Mouse (Mus musculus): ENCODE measurements around the gene Gigyf1. TPM values are rescaled to one million over a fixed set of nuclear protein-coding genes. Genes with fewer than 3 reads are reported as not detected.

Gene Gigyf1
- polyA plus RNA-seq, 1 experiment from 2014 or later: 9.0 TPM

DNA sequence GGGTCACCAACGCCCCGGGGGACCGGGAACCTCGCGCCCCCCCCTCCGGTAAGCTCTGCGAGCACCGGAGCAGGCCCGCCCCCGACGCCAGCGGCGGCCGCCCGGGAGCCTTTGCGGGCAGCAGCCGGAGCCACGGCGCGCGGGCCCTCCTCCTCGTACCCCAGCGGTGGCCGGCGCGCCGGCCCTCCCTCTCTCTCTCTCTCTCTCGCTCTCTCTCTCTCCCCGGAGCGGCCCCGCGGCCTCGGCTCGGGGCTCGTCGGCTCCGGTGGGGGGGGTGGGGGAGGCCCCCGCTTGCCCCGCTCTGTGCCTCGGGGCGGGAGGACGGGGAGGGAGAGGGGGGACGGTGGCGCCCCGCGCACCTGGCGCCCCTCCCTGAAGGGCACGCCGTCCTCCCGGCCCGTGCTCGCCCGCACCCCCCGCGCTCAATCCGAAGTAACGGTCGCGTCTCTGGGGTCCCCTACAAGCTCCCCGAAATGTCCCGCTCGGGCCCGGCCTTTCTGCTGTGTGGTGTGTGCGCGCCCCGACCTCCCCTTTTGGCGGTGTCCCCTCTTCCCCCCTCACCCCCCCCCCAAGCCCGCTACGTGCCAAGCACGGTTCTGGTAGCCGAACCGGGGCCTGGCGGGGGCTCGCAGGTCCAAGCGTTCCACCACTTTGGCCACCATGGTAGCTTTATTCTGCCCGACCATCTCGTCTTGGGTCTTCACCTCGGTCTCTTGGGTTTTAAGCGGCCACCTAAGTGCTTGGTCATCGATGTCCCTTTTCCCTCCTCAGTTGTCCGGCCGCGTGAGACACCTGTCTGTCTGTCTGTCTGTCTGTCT is 7.6 kb upstream of the Gigyf1 start:
- DNase-seq (ENCODE audit: low spot score): peak; percentile 49
- ATAC-seq (replicated peaks; ENCODE audit: low FRiP score): peak; percentile 64
- H3K9me3 ChIP-seq (ENCODE audit: control insufficient read depth, low read length): no peaks in the 10 kb centered on the region
- 1% methylated on average over 63 of the region's 83 CpGs for WGBS
- H3K27ac ChIP-seq (ENCODE audit: low read depth, low read length): peak overlapping the region; percentile 85
- H3K27me3 ChIP-seq (replicated peaks; ENCODE audit: control insufficient read depth, insufficient read depth, low read length): no peaks in the 10 kb centered on the region
- peak overlapping the region; percentile 95 for H3K4me2 ChIP-seq
- H3K4me1 ChIP-seq (replicated peaks; ENCODE audit: control insufficient read depth, insufficient read depth, low read length): peaks cover 25% of the 10 kb centered on the region
- H3K9ac ChIP-seq (ENCODE audit: low read depth, low read length): peak overlapping the region; percentile 99
- H3K4me3 ChIP-seq (ENCODE audit: low read depth, low read length): peak overlapping the region; percentile 99
- no peaks in the 10 kb centered on the region for H3K36me3 ChIP-seq (ENCODE audit: control insufficient read depth, insufficient read depth, low read length)

DNA sequence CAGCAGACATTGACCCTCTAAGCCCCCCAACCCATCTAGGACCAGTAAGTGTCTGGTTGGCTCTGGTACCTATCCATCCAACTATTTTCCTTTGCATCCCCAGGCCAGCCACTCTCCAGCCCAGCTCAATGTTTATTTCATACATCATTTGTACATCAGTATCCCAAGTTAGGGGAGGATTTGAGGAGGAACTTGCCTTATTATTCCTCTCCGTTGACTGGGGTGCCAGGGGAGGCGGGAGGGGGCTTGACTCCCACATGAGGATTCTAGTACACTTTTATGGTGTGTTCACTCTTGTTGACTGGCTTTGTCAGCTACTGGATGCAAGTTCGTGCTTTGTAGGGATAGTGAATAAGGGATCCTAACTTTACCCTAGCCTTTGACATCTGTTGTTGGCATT is 6.6 kb upstream of the Gigyf1 start:
- Histone ChIP-seq H3K9ac (ENCODE audit: low read depth, low read length) (peak overlapping the region; percentile 99), H3K27ac (ENCODE audit: low read depth, low read length) (no peak overlapping the region), H3K36me3 (ENCODE audit: control insufficient read depth, insufficient read depth, low read length) (no peaks in the 10 kb centered on the region), H3K4me1 (replicated peaks; ENCODE audit: control insufficient read depth, insufficient read depth, low read length) (peaks cover 25% of the 10 kb centered on the region), H3K9me3 (ENCODE audit: control insufficient read depth, low read length) (no peaks in the 10 kb centered on the region), H3K4me2 (peak overlapping the region; percentile 95), H3K4me3 (ENCODE audit: low read depth, low read length) (peak overlapping the region; percentile 99), H3K27me3 (replicated peaks; ENCODE audit: control insufficient read depth, insufficient read depth, low read length) (no peaks in the 10 kb centered on the region)
- DNase-seq (ENCODE audit: low spot score) (no peak), ATAC-seq (replicated peaks; ENCODE audit: low FRiP score) (no peak)
- 75% methylated on average over 3 of the region's 3 CpGs for WGBS

DNA sequence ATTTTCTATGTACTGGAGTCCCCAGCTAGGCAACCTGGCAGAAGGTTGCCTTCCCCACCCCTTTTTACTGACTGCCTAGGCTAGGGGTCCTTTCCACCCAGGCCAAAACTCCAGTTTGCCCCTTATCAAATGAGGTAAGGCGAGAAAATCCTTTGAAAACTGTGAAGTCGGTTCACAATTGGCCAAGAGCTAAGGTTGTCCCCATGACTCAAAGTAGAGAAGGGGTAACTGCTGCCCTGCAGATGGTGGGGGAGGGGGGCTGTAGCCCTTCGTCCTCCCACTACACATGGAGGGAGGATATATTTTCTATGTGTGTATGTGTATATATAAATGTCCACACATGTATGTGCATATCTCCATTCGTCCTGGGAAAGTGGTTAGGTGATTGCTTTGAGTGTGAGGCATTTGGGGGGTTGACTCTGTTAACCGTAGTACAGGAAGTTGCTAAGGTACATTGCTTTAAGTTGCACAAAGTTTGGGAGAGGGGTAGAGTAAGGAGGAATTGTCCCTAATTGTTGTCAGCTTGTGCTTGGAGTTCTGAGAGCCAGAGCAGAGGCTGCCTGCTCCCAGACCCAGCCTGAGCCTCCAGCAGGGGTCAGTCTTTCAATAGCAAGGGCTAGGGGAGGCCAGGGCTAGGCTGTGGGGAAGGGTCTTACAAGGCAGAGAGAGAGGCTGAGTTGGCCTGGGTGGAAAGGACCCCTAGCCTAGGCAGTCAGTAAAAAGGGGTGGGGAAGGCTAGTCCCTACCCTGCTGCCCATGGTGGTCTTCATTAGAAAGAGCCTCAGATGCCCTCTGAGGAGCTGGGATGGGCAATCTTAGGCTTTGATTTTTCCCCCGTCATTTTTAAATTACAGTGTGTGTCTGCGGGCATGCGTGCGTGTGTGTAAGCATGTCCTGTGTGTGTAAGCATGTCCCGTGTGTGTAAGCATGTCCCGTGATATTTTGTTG is 5.2 kb upstream of the Gigyf1 start:
- no peaks in the 10 kb centered on the region for H3K36me3 ChIP-seq (ENCODE audit: control insufficient read depth, insufficient read depth, low read length)
- no peaks in the 10 kb centered on the region for H3K9me3 ChIP-seq (ENCODE audit: control insufficient read depth, low read length)
- no peaks in the 10 kb centered on the region for H3K27me3 ChIP-seq (replicated peaks; ENCODE audit: control insufficient read depth, insufficient read depth, low read length)
- no peak for DNase-seq (ENCODE audit: low spot score)
- peaks cover 25% of the 10 kb centered on the region for H3K4me1 ChIP-seq (replicated peaks; ENCODE audit: control insufficient read depth, insufficient read depth, low read length)
- no peak overlapping the region for H3K4me3 ChIP-seq (ENCODE audit: low read depth, low read length)
- H3K9ac ChIP-seq (ENCODE audit: low read depth, low read length): no peak overlapping the region
- 76% methylated on average over 11 of the region's 11 CpGs for WGBS
- no peak overlapping the region for H3K4me2 ChIP-seq
- no peak for ATAC-seq (replicated peaks; ENCODE audit: low FRiP score)
- H3K27ac ChIP-seq (ENCODE audit: low read depth, low read length): no peak overlapping the region

DNA sequence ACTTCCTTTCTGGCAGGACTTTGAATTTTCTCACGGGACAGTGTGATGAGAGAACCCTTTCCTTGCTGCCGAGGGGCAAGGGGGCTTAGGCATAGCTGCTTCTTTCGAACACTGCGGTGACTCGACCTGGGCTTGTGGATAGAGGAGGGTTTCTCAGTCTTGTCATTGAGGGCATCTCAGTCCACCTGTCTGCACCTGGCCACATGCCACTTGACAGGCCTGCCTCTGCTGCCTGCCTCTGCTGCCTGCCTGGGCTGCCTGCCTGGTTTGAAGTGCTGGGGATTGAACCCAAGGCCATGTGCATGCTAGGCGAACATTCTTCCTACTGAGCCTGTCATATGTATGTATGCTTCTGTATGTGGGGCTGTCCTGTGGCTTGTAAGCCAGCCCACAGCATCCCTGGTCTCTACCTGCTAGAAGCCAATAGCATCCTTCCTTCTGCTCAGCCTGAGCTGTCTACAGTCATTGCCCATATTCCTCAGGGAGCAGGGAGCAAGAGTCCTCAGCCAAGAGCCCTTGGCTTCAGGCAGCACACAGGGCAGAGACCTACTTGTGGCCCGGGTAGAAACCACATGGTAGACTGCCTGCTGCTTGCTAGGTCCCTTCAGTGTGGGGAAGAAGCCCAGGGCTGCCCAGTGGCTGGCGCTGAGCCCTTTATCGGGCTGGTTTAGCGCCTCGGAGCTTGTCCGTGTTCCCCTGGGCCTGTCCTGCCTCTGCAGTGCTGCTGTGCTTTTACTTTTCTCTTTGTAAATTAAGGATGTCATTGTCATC is 4.2 kb upstream of the Gigyf1 start:
- Histone ChIP-seq H3K4me1 (replicated peaks; ENCODE audit: control insufficient read depth, insufficient read depth, low read length) (peaks cover 25% of the 10 kb centered on the region), H3K4me2 (no peak overlapping the region), H3K9ac (ENCODE audit: low read depth, low read length) (no peak overlapping the region), H3K9me3 (ENCODE audit: control insufficient read depth, low read length) (no peaks in the 10 kb centered on the region), H3K27ac (ENCODE audit: low read depth, low read length) (no peak overlapping the region), H3K36me3 (ENCODE audit: control insufficient read depth, insufficient read depth, low read length) (peaks cover 7% of the 10 kb centered on the region), H3K27me3 (replicated peaks; ENCODE audit: control insufficient read depth, insufficient read depth, low read length) (no peaks in the 10 kb centered on the region), H3K4me3 (ENCODE audit: low read depth, low read length) (no peak overlapping the region)
- 89% methylated on average over 12 of the region's 12 CpGs for WGBS
- no peak for DNase-seq (ENCODE audit: low spot score)
- no peak for ATAC-seq (replicated peaks; ENCODE audit: low FRiP score)

DNA sequence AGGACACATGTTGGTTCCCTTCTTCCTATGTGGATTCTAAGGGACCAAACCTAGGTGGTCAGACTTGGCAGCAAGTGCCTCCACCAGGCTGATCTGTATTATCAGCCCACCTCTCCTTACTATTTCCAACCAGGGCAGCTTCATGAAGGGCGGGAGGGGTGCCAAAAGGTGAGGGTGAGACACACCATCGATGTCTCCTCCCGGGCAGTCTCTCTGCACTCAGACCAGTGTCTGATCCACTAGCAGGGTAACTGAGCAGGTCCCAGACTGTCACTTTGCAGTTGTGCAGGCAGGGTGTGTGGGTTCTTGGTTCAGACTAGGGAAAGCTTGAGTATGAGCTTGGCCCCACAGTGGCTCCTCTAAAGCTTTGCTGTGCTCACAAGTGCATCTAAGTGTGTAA is 3.5 kb upstream of the Gigyf1 start:
- Histone ChIP-seq H3K36me3 (ENCODE audit: control insufficient read depth, insufficient read depth, low read length) (peaks cover 13% of the 10 kb centered on the region), H3K4me1 (replicated peaks; ENCODE audit: control insufficient read depth, insufficient read depth, low read length) (peaks cover 23% of the 10 kb centered on the region), H3K27ac (ENCODE audit: low read depth, low read length) (no peak overlapping the region), H3K9me3 (ENCODE audit: control insufficient read depth, low read length) (no peaks in the 10 kb centered on the region), H3K4me2 (no peak overlapping the region), H3K9ac (ENCODE audit: low read depth, low read length) (no peak overlapping the region), H3K4me3 (ENCODE audit: low read depth, low read length) (no peak overlapping the region), H3K27me3 (replicated peaks; ENCODE audit: control insufficient read depth, insufficient read depth, low read length) (no peaks in the 10 kb centered on the region)
- 86% methylated on average over 3 of the region's 3 CpGs for WGBS
- ATAC-seq (replicated peaks; ENCODE audit: low FRiP score) (no peak), DNase-seq (ENCODE audit: low spot score) (no peak)

DNA sequence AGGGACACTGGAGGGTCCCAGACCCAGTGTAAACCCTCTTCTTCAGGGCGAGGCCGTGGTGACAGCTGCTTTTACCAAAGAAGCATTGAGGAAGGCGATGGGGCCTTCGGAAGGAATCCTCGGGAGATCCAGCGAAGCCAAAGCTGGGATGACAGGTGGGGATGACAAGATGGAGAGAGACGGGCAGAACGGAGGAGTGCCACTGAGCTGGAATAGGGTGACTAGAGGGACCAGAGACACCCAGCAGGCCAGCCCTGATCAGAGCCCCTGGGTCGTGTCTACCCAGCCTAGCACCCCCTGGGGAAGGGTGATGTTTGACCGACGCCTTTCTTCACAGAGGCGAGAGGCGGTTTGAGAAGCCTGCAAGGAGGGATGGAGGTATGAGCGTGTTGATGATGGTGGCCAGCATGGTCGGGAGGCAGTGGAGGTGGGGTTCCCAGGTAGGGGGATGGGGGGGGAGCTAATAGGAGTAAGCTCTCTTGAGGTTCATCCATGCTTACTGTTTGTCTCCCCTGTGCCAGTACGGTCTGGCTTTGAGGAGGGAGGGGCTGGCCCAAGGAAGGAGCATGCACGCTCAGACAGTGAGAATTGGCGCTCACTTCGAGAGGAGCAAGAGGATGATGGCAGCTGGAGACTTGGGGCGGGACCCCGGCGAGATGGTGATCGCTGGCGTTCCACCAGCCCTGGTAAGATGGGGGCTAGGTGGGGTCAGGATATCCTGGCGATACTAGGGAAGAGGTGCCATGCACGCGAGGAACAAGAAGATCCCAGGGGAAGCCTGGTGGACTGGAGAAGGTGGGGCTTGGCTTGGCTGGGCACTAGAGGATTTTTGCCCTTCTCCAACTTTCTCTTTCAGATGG is 1.6 kb downstream of the Gigyf1 start:
- DNase-seq (ENCODE audit: low spot score) (no peak), ATAC-seq (replicated peaks; ENCODE audit: low FRiP score) (no peak)
- no peak overlapping the region for H3K9ac ChIP-seq (ENCODE audit: low read depth, low read length)
- 0 out of 2 replicates have a peak, but pooled peaks cover 3% of the 10 kb centered on the region for H3K4me1 ChIP-seq (replicated peaks; ENCODE audit: control insufficient read depth, insufficient read depth, low read length)
- 92% methylated on average over 27 of the region's 27 CpGs for WGBS
- H3K27ac ChIP-seq (ENCODE audit: low read depth, low read length): no peak overlapping the region
- no peak overlapping the region for H3K4me3 ChIP-seq (ENCODE audit: low read depth, low read length)
- no peak overlapping the region for H3K4me2 ChIP-seq
- peaks cover 53% of the 10 kb centered on the region for H3K36me3 ChIP-seq (ENCODE audit: control insufficient read depth, insufficient read depth, low read length)
- H3K9me3 ChIP-seq (ENCODE audit: control insufficient read depth, low read length): no peaks in the 10 kb centered on the region
- no peaks in the 10 kb centered on the region for H3K27me3 ChIP-seq (replicated peaks; ENCODE audit: control insufficient read depth, insufficient read depth, low read length)

DNA sequence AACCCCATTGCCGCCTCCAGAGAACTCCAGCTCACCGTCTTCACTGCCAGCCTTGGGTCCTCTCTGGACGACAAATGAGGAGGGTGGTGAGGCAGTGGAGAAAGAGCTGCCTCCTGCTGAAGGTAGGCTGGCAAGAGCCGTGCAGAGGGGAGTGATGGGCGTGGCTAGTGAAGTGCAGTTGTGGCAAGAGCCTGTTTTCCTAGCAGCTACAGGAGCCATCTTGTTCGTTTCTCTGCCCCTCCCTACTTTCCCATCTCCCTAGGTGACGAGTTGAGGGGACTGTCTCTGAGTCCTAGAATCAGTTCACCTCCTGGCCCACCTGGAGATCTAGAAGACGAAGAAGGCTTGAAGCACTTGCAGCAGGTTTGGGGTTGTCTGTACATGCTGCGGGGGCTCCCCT is 3.5 kb downstream of the Gigyf1 start:
- WGBS: 74% methylated on average over 9 of the region's 9 CpGs
- H3K4me1 ChIP-seq (replicated peaks; ENCODE audit: control insufficient read depth, insufficient read depth, low read length): peaks cover 10% of the 10 kb centered on the region; the same call in 1 of the 2 replicates
- no peak overlapping the region for H3K9ac ChIP-seq (ENCODE audit: low read depth, low read length)
- no peak overlapping the region for H3K27ac ChIP-seq (ENCODE audit: low read depth, low read length)
- no peak for DNase-seq (ENCODE audit: low spot score)
- H3K27me3 ChIP-seq (replicated peaks; ENCODE audit: control insufficient read depth, insufficient read depth, low read length): no peaks in the 10 kb centered on the region
- no peaks in the 10 kb centered on the region for H3K9me3 ChIP-seq (ENCODE audit: control insufficient read depth, low read length)
- no peak for ATAC-seq (replicated peaks; ENCODE audit: low FRiP score)
- H3K36me3 ChIP-seq (ENCODE audit: control insufficient read depth, insufficient read depth, low read length): peaks cover 63% of the 10 kb centered on the region
- no peak overlapping the region for H3K4me2 ChIP-seq
- H3K4me3 ChIP-seq (ENCODE audit: low read depth, low read length): no peak overlapping the region

Data from liver, embryonic 11.5 days (tissue).